Mouse (Mus musculus) layer of hippocampus, adult 2 months (tissue): ENCODE data around the gene Efcab6. TPM values are rescaled to one million over a fixed set of nuclear protein-coding genes. Genes with fewer than 3 reads are reported as not detected.
A peak's percentile ranks its signal among the peaks of the same experiment; 100 is the strongest.

Experiments
- DNase-seq, 2 experiments: peaks; one replicate each; pipeline ENCODE4 v3.0.0; 2022; ENCODE audit warnings: low spot score in 2 of 2
- H3K27ac ChIP-seq: fragments of 200-600 bp; 2 replicates; pipeline ENCODE4 v1.8.1; 2022
- H3K4me3 ChIP-seq: fragments of 200-600 bp; 2 replicates; pipeline ENCODE4 v1.8.1; 2022; ENCODE audit warnings: mild to moderate bottlenecking
- CTCF ChIP-seq: fragments of 200-600 bp; conservative IDR thresholded peaks from 2 replicates; pipeline ENCODE4 v1.8.1; 2022; ENCODE audit warnings: antibody characterized with exemption, mild to moderate bottlenecking, moderate library complexity
- total RNA-seq, 2 experiments: library from RNA; stranded (reverse); gene quantifications; 2 replicates each; pipeline ENCODE4 v1.2.3; 2021

Efcab6 gene
- total RNA-seq, 2 experiments from 2014 or later = 4.9 to 6.4 TPM

GRCm38 (mm10) chr15:83991461-83991860, 73.7 kb downstream of the Efcab6 start:
- TF ChIP-seq CTCF = no peak
- Histone ChIP-seq H3K27ac (no peak overlapping the region), H3K4me3 (no peak overlapping the region)
- no peak for DNase-seq

- H3K4me3 ChIP-seq = no peak overlapping the region
- no peak overlapping the region for H3K27ac ChIP-seq
- DNase-seq = no peak
- TF ChIP-seq CTCF = no peak
Measured at GRCm38 (mm10) chr15:83989241-83989640, 75.9 kb downstream of the Efcab6 start.

- no peak overlapping the region for H3K4me3 ChIP-seq
- TF ChIP-seq CTCF = no peak
- H3K27ac ChIP-seq = no peak overlapping the region
- no peak for DNase-seq
Measured at GRCm38 (mm10) chr15:83988087-83988486, 77.1 kb downstream of the Efcab6 start.

- no peak overlapping the region for H3K27ac ChIP-seq
- no peak for TF ChIP-seq CTCF
- DNase-seq = no peak
- no peak overlapping the region for H3K4me3 ChIP-seq
Measured at GRCm38 (mm10) chr15:83982186-83982936, 82.8 kb downstream of the Efcab6 start.

DNA sequence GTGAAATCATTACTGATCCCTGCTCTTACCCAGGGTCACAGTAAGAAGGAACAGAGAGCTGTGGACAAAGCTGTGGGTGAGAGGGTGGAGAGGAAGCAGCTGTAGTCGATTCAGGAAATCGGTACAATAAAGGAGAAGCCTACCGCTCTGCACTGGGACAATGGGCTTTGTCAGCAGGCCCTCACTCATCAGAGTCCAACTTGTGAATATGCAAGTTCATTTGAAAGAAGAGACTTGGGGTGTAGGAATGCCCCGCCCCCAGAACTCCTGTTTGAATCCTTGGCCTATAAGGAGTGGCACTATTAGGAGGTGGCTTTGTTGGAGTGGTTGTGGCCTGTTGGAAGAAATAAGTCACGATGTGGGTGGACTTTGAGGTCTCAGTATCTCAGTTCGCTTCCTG, 86.3 kb downstream of the Efcab6 start:
- DNase-seq = no peak
- Histone ChIP-seq H3K4me3 (no peak overlapping the region), H3K27ac (no peak overlapping the region)
- no peak for TF ChIP-seq CTCF

GRCm38 (mm10) chr15:83977108-83977507, 88.1 kb downstream of the Efcab6 start:
- H3K4me3 ChIP-seq = no peak overlapping the region
- TF ChIP-seq CTCF = no peak
- H3K27ac ChIP-seq = no peak overlapping the region
- DNase-seq = no peak

DNA sequence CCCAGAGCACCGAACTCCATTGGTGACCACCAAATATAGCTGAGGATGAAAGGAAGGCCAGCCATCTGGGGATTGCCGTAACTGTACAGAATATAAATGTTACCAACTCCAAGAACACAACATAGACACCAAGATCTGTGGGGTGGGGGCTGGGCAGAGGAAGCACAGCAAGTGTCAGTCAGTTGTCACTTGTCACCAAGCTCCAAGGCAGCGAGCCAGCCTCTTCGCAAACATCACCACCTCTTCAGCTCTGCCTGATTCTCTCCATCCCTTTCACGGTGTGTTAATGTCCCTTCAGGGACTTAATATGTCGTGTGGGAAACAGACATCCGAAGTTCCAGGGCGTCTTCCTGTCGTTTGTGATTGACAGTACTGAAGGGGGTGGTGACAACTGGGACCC, 93.0 kb downstream of the Efcab6 start:
- Histone ChIP-seq H3K4me3 (no peak overlapping the region), H3K27ac (no peak overlapping the region)
- no peak for TF ChIP-seq CTCF
- DNase-seq = no peak

GRCm38 (mm10) chr15:83967802-83968201, 97.4 kb downstream of the Efcab6 start:
- no peak for DNase-seq
- H3K4me3 ChIP-seq = no peak overlapping the region
- H3K27ac ChIP-seq = no peak overlapping the region
- no peak for TF ChIP-seq CTCF

GRCm38 (mm10) chr15:83965126-83965525, 100.1 kb downstream of the Efcab6 start:
- Histone ChIP-seq H3K27ac (no peak overlapping the region), H3K4me3 (no peak overlapping the region)
- no peak for DNase-seq
- no peak for TF ChIP-seq CTCF

DNA sequence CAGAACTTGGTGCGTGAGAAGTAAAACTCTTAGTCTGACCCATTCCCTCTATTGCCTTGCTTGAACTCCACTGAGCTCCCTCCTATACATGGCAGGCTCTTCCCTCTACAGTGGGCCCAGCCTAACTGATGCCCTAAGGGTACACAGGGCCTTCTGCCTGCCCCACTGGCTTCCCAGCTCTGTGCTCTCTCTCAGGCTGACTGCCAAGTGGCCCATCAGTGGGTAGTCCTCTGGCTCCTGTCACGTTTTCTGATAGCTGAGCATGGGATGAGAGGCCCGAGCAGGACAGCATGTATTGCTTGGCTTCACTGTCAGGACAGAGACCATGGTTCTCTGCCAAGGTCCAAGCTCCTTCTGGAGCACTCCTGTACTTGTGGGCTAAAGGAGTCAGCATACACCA, 106.8 kb downstream of the Efcab6 start:
- no peak for DNase-seq
- no peak for TF ChIP-seq CTCF
- Histone ChIP-seq H3K27ac (no peak overlapping the region), H3K4me3 (no peak overlapping the region)

- Histone ChIP-seq H3K27ac (no peak overlapping the region), H3K4me3 (no peak overlapping the region)
- DNase-seq = no peak
- no peak for TF ChIP-seq CTCF
Measured at GRCm38 (mm10) chr15:83956996-83957395, 108.2 kb downstream of the Efcab6 start.

DNA sequence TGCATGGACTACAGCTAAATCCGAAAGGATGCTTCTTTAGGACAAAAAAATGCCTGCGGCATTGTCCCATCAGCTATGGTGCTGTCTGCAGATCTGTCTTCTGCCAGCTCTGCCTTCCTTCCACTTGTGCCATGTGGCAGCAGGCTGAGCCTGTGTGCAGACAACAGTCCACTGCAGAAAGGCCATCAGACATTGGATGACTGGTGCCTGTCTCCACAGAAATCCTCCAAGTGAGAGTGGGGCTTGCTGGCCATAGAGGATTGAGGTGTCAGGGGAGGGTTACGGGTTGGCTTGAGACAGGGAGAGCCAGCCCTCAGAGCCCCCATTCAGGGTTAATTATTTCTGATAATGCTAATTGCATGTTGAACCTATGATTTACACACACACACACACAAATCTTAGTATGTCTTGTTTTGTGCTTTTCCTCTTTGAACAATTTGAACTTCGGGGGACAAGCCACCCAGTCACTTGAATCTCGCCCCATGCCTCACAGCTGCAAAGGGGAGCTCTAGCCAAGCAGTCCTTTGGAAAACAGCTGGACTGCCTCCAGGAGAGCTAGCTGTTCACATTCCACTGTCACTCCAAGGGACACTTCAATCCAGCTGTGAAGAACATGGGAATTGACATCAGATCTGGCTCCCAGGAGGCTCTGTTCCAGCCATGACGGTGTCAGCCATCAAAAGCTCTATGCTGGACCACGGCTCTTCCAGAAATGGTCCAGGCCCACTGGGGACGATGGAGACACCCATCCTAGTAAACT, 109.1 kb downstream of the Efcab6 start:
- no peak for DNase-seq
- peak; percentile 29 for TF ChIP-seq CTCF
- H3K4me3 ChIP-seq = no peak overlapping the region
- H3K27ac ChIP-seq = no peak overlapping the region

DNA sequence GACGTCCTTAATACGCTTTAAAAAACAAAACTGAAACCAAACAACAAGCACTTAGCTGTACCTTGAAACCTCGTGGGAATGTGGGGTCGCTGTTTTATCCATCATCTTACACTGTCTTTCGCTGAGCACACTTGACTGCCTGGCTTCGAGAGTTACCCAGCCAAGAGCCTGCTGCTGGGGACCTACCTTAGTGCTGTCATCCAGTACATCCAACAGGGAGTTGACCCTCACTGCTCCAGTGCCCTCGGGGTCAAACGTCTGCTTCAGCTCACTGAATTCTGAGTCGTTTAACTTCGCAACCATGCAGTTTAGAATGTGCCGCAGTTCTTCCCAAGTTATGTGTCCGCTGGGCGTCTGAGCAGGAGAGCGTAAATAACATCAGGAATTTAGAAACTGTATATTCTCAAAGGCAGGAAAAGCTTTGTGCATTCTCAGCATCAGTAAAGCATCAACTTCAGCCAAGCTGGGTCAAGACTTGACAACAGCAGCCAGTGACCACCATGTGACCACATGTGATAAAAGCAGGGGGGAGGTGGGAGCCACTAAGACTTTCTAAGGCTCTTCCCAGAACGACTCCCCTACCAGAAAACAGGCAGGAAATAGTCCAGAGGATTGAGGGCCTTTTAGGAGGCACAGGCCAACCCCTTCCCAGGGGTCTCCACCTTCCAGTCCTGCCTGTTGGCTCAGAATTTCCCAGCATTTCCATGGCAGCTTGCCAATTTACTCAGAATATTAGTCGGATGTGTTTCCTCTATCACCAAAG, 115.3 kb downstream of the Efcab6 start:
- Histone ChIP-seq H3K4me3 (no peak overlapping the region), H3K27ac (no peak overlapping the region)
- TF ChIP-seq CTCF = no peak
- DNase-seq = no peak

GRCm38 (mm10) chr15:83939703-83940102, 125.5 kb downstream of the Efcab6 start:
- no peak for DNase-seq
- peak; percentile 42; the same call in 1 of the 2 replicates for TF ChIP-seq CTCF
- Histone ChIP-seq H3K27ac (no peak overlapping the region), H3K4me3 (no peak overlapping the region)
